Mouse (Mus musculus): ENCODE results near the gene Arid5b.

DNA sequence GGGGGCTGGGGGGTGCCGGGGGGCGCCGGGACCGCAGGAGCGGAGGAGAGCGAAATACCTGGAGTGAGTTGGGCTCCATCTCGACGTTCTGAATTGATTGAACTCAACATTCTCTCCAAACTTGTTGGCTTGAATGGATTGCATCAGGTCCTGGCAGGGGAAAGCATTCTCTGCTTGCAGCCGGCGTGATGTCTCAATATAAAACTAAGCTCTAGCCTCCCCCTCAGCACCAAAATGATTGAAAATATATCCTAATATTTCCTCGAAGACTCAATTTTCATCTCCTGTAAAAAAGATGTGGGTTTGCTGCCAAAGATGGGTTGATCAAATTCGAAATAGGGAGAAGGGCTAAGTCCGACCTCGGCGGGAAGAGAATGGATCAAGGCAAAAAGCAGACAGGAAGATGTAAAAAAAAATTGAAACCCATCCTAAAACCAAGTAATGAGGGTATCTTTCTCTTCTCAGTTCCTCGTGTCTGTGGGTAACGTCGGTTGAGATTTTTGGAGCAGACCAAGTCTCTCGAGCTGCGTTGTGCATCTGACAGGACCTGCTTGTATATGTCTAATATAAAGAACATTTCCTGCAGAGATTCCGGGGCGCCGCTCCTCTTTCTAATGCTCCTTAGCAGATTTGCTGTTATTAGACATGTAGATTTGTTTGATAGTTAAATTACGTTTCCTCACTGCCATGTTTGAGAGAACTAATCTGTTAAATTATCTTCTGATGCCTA lies at the start of gene Arid5b:
- TF ChIP-seq EP300 (IDR thresholded peaks at IDR 0.05; ENCODE audit: low read depth): peak; percentile 88
- no peak for TF ChIP-seq CTCF (IDR thresholded peaks at IDR 0.05; ENCODE audit: low read depth)

Data from liver, postnatal 0 days (tissue).